Mouse (Mus musculus): Measurements from ENCODE around the gene Appl1.

- TF ChIP-seq CTCF (IDR thresholded peaks at IDR 0.05) (no peak), EP300 (IDR thresholded peaks at IDR 0.05) (no peak)
These were observed 48.8 kb upstream of the Appl1 start for GRCm38 (mm10) chr14:27019850-27020249.
